Mouse (Mus musculus): ENCODE results near the gene Lcmt1. TPM values are rescaled to one million over a fixed set of nuclear protein-coding genes. Genes with fewer than 3 reads are reported as not detected.

Lcmt1 gene
- 10 to 100 TPM; 78.5 to 85.2 (median 82.0) TPM for total RNA-seq (2022)

- DNase-seq (ENCODE audit: low spot score in 2 of 2) = peak; percentile 83 to 91
These were observed at the start of gene Lcmt1, which contains the start of gene Arhgap17 for GRCm38 (mm10) chr7:123369759-123370481. TSS of gene Lcmt1 (plus strand) at chr7:123369784. TSS of gene Arhgap17 (minus strand) at chr7:123369915.

GRCm38 (mm10) chr7:123322452-123323121, 47.0 kb upstream of the Lcmt1 start:
- DNase-seq (ENCODE audit: low spot score in 2 of 2) = no peak

- DNase-seq (ENCODE audit: low spot score in 2 of 2) = no peak
These were observed 46.2 kb upstream of the Lcmt1 start for GRCm38 (mm10) chr7:123323388-123323787.

GRCm38 (mm10) chr7:123324105-123324504, 45.5 kb upstream of the Lcmt1 start:
- DNase-seq (ENCODE audit: low spot score in 2 of 2) = no peak

- DNase-seq (ENCODE audit: low spot score in 2 of 2) = no peak
These were observed 43.5 kb upstream of the Lcmt1 start for GRCm38 (mm10) chr7:123326062-123326461.

GRCm38 (mm10) chr7:123326901-123327300, 42.7 kb upstream of the Lcmt1 start:
- DNase-seq (ENCODE audit: low spot score in 2 of 2) = no peak

- DNase-seq (ENCODE audit: low spot score in 2 of 2) = no peak
These were observed 41.7 kb upstream of the Lcmt1 start for GRCm38 (mm10) chr7:123327909-123328308.

GRCm38 (mm10) chr7:123330506-123330905, 39.1 kb upstream of the Lcmt1 start:
- no peak for DNase-seq (ENCODE audit: low spot score in 2 of 2)

- DNase-seq (ENCODE audit: low spot score in 2 of 2) = no peak
These were observed 33.3 kb upstream of the Lcmt1 start for GRCm38 (mm10) chr7:123336322-123336721.

GRCm38 (mm10) chr7:123338351-123338750, 31.2 kb upstream of the Lcmt1 start:
- DNase-seq (ENCODE audit: low spot score in 2 of 2) = no peak

GRCm38 (mm10) chr7:123341896-123342295, 27.7 kb upstream of the Lcmt1 start:
- no peak for DNase-seq (ENCODE audit: low spot score in 2 of 2)

- no peak for DNase-seq (ENCODE audit: low spot score in 2 of 2)
These were observed 25.4 kb upstream of the Lcmt1 start for GRCm38 (mm10) chr7:123344079-123344780.

- DNase-seq (ENCODE audit: low spot score in 2 of 2) = no peak
These were observed 24.5 kb upstream of the Lcmt1 start for GRCm38 (mm10) chr7:123345041-123345544.

GRCm38 (mm10) chr7:123346631-123347290, 22.8 kb upstream of the Lcmt1 start:
- DNase-seq (ENCODE audit: low spot score in 2 of 2) = no peak

GRCm38 (mm10) chr7:123349813-123350212, 19.8 kb upstream of the Lcmt1 start:
- no peak for DNase-seq (ENCODE audit: low spot score in 2 of 2)

GRCm38 (mm10) chr7:123350243-123350642, 19.3 kb upstream of the Lcmt1 start:
- DNase-seq (ENCODE audit: low spot score in 2 of 2) = no peak

GRCm38 (mm10) chr7:123353081-123353480, 16.5 kb upstream of the Lcmt1 start:
- DNase-seq (ENCODE audit: low spot score in 2 of 2) = no peak

- DNase-seq (ENCODE audit: low spot score in 2 of 2) = no peak
These were observed 15.7 kb upstream of the Lcmt1 start for GRCm38 (mm10) chr7:123353879-123354278.

GRCm38 (mm10) chr7:123354392-123354791, 15.2 kb upstream of the Lcmt1 start:
- DNase-seq (ENCODE audit: low spot score in 2 of 2) = no peak

GRCm38 (mm10) chr7:123354851-123355250, 14.7 kb upstream of the Lcmt1 start:
- no peak for DNase-seq (ENCODE audit: low spot score in 2 of 2)

- DNase-seq (ENCODE audit: low spot score in 2 of 2) = no peak
These were observed 13.4 kb upstream of the Lcmt1 start for GRCm38 (mm10) chr7:123356158-123356557.
